Mouse (Mus musculus): ENCODE results near the gene Aaas.

DNA sequence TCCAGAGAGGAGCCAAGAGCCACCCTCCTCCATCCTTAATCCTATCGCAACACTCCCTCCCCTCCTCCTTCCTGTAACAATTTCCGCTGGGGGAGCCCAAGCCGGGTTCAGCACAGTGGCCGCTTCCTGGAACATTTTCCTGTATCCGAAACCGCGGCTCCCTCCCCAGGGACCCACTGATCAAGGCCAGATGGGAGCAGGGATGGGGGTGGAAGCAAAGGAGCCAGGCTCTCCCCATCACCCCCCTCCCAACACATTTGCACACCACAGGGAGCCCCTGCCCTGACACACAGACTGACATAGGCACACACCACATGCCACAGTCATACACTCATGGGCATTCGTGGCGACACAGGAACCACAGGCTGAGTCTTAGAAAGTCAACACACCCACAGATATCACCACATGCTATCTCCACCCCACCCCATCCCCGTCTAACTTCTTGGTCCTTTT lies 27.3 kb upstream of the Aaas start:
- TF ChIP-seq CTCF (conservative IDR thresholded peaks at IDR 0.05; ENCODE audit: insufficient read depth, insufficient read length, low read depth, low read length) (no peak), POLR2A (IDR thresholded peaks at IDR 0.05; ENCODE audit: low read depth, low read length) (no peak)
